Mouse (Mus musculus): Measurements from ENCODE around the gene Celf2. TPM values are rescaled to one million over a fixed set of nuclear protein-coding genes. Genes with fewer than 3 reads are reported as not detected.

Gene Celf2
- polyA plus RNA-seq, 1 experiment from 2014 or later, result 322 TPM

DNA sequence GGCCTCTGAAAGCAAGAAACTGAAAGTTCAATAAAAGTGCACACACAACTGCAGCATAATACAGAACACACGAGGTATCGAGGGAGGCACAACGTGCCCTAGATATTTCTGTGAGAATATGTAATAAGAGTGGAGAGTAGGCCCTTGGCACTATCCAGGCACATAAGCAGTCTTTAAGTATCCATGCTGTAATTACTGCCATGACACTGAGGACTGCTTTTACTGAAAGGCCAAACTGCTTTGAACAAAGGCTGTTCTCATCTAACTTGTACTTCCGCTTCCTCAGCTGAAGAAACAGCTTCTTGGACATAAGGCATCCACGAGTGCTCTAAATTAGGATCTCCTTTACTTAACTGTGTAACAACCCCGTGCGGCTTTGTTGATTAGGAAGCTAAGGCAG, 803.9 kb downstream of the Celf2 start:
- ATAC-seq (replicated peaks), result no peak
- H3K9ac ChIP-seq (replicated peaks), result no peak overlapping the region
- WGBS, result 72% methylated on average over 7 of the region's 7 CpGs
- H3K36me3 ChIP-seq, result no peaks in the 10 kb centered on the region
- 0 out of 2 replicates have a peak overlapping the region, but pooled peaks have one; percentile 24 for H3K27ac ChIP-seq (replicated peaks)
- no peak overlapping the region for H3K4me2 ChIP-seq (replicated peaks)
- H3K4me3 ChIP-seq, result no peak overlapping the region
- peaks cover 43% of the 10 kb centered on the region for H3K4me1 ChIP-seq
- no peaks in the 10 kb centered on the region for H3K27me3 ChIP-seq
- H3K9me3 ChIP-seq, result no peaks in the 10 kb centered on the region

DNA sequence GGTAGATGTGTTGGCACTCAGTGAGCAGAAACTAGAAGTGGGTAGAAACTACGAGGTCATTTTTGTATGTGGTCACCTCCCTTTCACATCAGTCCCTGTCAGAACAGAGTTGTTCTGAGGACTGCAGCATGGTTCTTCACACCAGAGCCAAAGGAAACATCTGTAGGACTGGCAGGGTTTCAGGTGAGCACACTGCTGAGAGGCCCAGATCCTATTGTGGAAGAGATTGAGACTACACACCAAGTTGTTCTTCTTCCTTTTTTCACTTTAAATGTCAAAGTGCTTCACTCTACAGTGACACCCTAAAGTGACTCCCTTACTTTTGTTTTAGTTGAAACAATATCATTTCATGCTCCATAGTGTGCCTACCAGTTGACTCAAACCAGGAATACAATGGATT, 804.6 kb downstream of the Celf2 start:
- H3K9me3 ChIP-seq, result no peaks in the 10 kb centered on the region
- no peak overlapping the region for H3K27ac ChIP-seq (replicated peaks)
- H3K4me3 ChIP-seq, result no peak overlapping the region
- no peaks in the 10 kb centered on the region for H3K36me3 ChIP-seq
- peaks cover 42% of the 10 kb centered on the region for H3K4me1 ChIP-seq
- H3K27me3 ChIP-seq, result no peaks in the 10 kb centered on the region
- 94% methylated on average over 1 of the region's 1 CpGs for WGBS
- no peak overlapping the region for H3K9ac ChIP-seq (replicated peaks)
- no peak overlapping the region for H3K4me2 ChIP-seq (replicated peaks)
- ATAC-seq (replicated peaks), result no peak

- no peaks in the 10 kb centered on the region for H3K27me3 ChIP-seq
- no peak overlapping the region for H3K4me2 ChIP-seq (replicated peaks)
- no peak overlapping the region for H3K4me3 ChIP-seq
- 92% methylated on average over 7 of the region's 7 CpGs for WGBS
- no peak overlapping the region for H3K9ac ChIP-seq (replicated peaks)
- no peaks in the 10 kb centered on the region for H3K9me3 ChIP-seq
- H3K27ac ChIP-seq (replicated peaks), result no peak overlapping the region
- ATAC-seq (replicated peaks), result no peak
- H3K36me3 ChIP-seq, result no peaks in the 10 kb centered on the region
- H3K4me1 ChIP-seq, result peaks cover 42% of the 10 kb centered on the region
Observed at GRCm38 (mm10) chr2:6704342-6704741, 805.0 kb downstream of the Celf2 start.

- Histone ChIP-seq H3K9me3 (no peaks in the 10 kb centered on the region), H3K27ac (replicated peaks) (no peak overlapping the region), H3K27me3 (no peaks in the 10 kb centered on the region), H3K9ac (replicated peaks) (no peak overlapping the region), H3K36me3 (no peaks in the 10 kb centered on the region), H3K4me3 (no peak overlapping the region), H3K4me1 (peaks cover 24% of the 10 kb centered on the region; the same call in 1 of the 2 replicates), H3K4me2 (replicated peaks) (no peak overlapping the region)
- ATAC-seq (replicated peaks), result no peak
- WGBS, result 96% methylated on average over 1 of the region's 1 CpGs
Observed at GRCm38 (mm10) chr2:6696326-6696725, 813.0 kb downstream of the Celf2 start.

DNA sequence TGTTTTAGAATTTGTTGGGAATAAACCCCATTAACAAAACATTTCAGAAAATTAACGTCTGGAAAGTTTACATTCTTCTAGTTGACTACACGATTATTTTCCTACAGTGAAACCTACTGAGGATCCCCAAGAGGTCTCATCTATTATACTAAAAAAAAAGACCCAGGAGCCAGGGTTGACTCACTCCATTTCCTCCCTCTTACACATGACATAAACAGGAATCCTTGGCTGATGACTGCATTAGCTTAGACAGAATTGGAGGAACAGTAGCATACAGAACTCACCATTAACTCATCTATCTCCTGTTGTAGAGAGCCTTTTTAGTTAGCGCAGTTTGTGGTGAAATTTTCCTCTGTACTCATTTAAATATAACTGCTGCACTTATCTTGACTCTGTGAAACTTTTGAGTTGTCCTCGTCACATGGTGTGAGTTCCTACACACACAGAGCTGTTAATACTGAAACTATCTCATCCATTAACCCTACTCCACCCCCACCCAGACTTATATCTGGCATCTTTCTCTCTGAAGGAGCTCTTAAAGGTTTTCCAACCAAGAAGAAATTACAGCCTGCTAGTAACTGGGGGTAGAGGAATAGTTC, 813.9 kb downstream of the Celf2 start:
- Histone ChIP-seq H3K27ac (replicated peaks) (no peak overlapping the region), H3K27me3 (no peaks in the 10 kb centered on the region), H3K4me1 (peaks cover 24% of the 10 kb centered on the region; the same call in 1 of the 2 replicates), H3K9ac (replicated peaks) (no peak overlapping the region), H3K4me2 (replicated peaks) (no peak overlapping the region), H3K4me3 (no peak overlapping the region), H3K36me3 (no peaks in the 10 kb centered on the region), H3K9me3 (no peaks in the 10 kb centered on the region)
- no peak for ATAC-seq (replicated peaks)
- WGBS, result 71% methylated on average over 4 of the region's 4 CpGs

- ATAC-seq (replicated peaks), result no peak
- H3K27ac ChIP-seq (replicated peaks), result no peak overlapping the region
- H3K4me3 ChIP-seq, result no peak overlapping the region
- H3K36me3 ChIP-seq, result no peaks in the 10 kb centered on the region
- no peak overlapping the region for H3K9ac ChIP-seq (replicated peaks)
- H3K4me1 ChIP-seq, result peaks cover 11% of the 10 kb centered on the region; the same call in 1 of the 2 replicates
- no peaks in the 10 kb centered on the region for H3K9me3 ChIP-seq
- no peak overlapping the region for H3K4me2 ChIP-seq (replicated peaks)
- WGBS, result 95% methylated on average over 2 of the region's 2 CpGs
- no peaks in the 10 kb centered on the region for H3K27me3 ChIP-seq
Observed at GRCm38 (mm10) chr2:6689689-6690088, 819.7 kb downstream of the Celf2 start.

GRCm38 (mm10) chr2:6678231-6678630, 831.1 kb downstream of the Celf2 start:
- no peak overlapping the region for H3K4me2 ChIP-seq (replicated peaks)
- H3K27ac ChIP-seq (replicated peaks), result no peak overlapping the region
- H3K4me1 ChIP-seq, result peaks cover 15% of the 10 kb centered on the region; the same call in 1 of the 2 replicates
- H3K36me3 ChIP-seq, result no peaks in the 10 kb centered on the region
- no peak for ATAC-seq (replicated peaks)
- H3K4me3 ChIP-seq, result no peak overlapping the region
- no peaks in the 10 kb centered on the region for H3K27me3 ChIP-seq
- 93% methylated on average over 1 of the region's 1 CpGs for WGBS
- H3K9me3 ChIP-seq, result no peaks in the 10 kb centered on the region
- H3K9ac ChIP-seq (replicated peaks), result no peak overlapping the region

DNA sequence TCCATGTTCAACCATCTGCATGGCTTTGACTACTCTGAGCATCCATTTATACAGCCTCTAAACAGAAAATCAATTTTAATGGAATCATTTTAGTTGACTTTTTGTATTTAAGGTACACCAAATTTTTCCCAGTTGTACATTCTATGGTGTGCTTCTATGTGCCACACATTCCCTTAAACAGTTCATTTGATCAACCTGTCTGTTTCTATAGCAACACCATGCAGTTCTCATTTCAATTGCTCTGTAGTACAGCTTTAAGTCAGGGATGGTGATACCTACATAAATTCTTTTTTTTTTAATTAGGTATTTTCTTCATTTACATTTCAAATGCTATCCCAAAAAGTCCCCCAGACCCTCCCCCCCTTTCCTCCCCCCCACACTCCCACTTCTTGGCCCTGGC, 831.9 kb downstream of the Celf2 start:
- no peaks in the 10 kb centered on the region for H3K9me3 ChIP-seq
- no peak overlapping the region for H3K9ac ChIP-seq (replicated peaks)
- H3K27me3 ChIP-seq, result no peaks in the 10 kb centered on the region
- H3K27ac ChIP-seq (replicated peaks), result no peak overlapping the region
- H3K4me1 ChIP-seq, result peaks cover 15% of the 10 kb centered on the region; the same call in 1 of the 2 replicates
- no peaks in the 10 kb centered on the region for H3K36me3 ChIP-seq
- H3K4me3 ChIP-seq, result no peak overlapping the region
- H3K4me2 ChIP-seq (replicated peaks), result no peak overlapping the region
- no peak for ATAC-seq (replicated peaks)

GRCm38 (mm10) chr2:6674401-6674800, 835.0 kb downstream of the Celf2 start:
- Histone ChIP-seq H3K9ac (replicated peaks) (no peak overlapping the region), H3K27ac (replicated peaks) (no peak overlapping the region), H3K4me1 (peaks cover 21% of the 10 kb centered on the region), H3K4me2 (replicated peaks) (no peak overlapping the region), H3K9me3 (no peaks in the 10 kb centered on the region), H3K27me3 (no peaks in the 10 kb centered on the region), H3K36me3 (no peaks in the 10 kb centered on the region), H3K4me3 (no peak overlapping the region)
- ATAC-seq (replicated peaks), result no peak
- 92% methylated on average over 3 of the region's 3 CpGs for WGBS

- no peak overlapping the region for H3K4me2 ChIP-seq (replicated peaks)
- no peaks in the 10 kb centered on the region for H3K36me3 ChIP-seq
- H3K4me3 ChIP-seq, result no peak overlapping the region
- WGBS, result 95% methylated on average over 3 of the region's 3 CpGs
- peaks cover 29% of the 10 kb centered on the region for H3K4me1 ChIP-seq
- H3K27ac ChIP-seq (replicated peaks), result no peak overlapping the region
- no peaks in the 10 kb centered on the region for H3K27me3 ChIP-seq
- no peak overlapping the region for H3K9ac ChIP-seq (replicated peaks)
- ATAC-seq (replicated peaks), result no peak
- H3K9me3 ChIP-seq, result no peaks in the 10 kb centered on the region
Observed at GRCm38 (mm10) chr2:6673418-6673817, 835.9 kb downstream of the Celf2 start.

DNA sequence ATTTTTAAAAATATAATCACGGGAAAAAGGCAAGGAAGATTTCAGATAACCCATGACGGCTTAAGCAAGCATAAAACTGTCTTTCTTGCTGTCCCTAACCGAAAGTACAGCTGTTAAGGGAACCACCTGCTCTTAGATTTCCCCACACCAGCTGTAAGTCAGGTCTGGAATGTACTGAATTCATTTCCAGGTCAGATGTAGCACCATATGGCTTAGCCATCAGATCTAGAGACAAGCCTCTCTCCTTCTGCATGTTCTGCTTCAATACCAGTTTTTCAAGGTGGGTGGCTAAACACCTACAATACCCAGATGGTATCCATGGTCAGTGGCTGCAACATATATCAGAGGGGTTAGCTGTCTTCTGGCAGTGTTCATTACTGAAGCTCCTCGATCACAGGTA, 841.8 kb downstream of the Celf2 start:
- peak overlapping the region; percentile 41 for H3K27ac ChIP-seq (replicated peaks)
- H3K27me3 ChIP-seq, result no peaks in the 10 kb centered on the region
- H3K9me3 ChIP-seq, result no peaks in the 10 kb centered on the region
- peaks cover 62% of the 10 kb centered on the region for H3K4me1 ChIP-seq
- no peak overlapping the region for H3K4me2 ChIP-seq (replicated peaks)
- no peak; the same call in 1 of the 2 replicates for ATAC-seq (replicated peaks)
- peaks cover 6% of the 10 kb centered on the region; the same call in 1 of the 2 replicates for H3K36me3 ChIP-seq
- H3K4me3 ChIP-seq, result no peak overlapping the region
- WGBS, result 70% methylated on average over 4 of the region's 4 CpGs
- H3K9ac ChIP-seq (replicated peaks), result no peak overlapping the region

GRCm38 (mm10) chr2:6659834-6660233, 849.5 kb downstream of the Celf2 start:
- Histone ChIP-seq H3K36me3 (0 out of 2 replicates have a peak, but pooled peaks cover 2% of the 10 kb centered on the region), H3K4me3 (no peak overlapping the region), H3K4me1 (peaks cover 13% of the 10 kb centered on the region), H3K4me2 (replicated peaks) (no peak overlapping the region), H3K9me3 (no peaks in the 10 kb centered on the region), H3K9ac (replicated peaks) (no peak overlapping the region), H3K27me3 (no peaks in the 10 kb centered on the region), H3K27ac (replicated peaks) (no peak overlapping the region)
- no peak for ATAC-seq (replicated peaks)
- 67% methylated on average over 4 of the region's 4 CpGs for WGBS

GRCm38 (mm10) chr2:6653719-6654118, 855.6 kb downstream of the Celf2 start:
- no peaks in the 10 kb centered on the region for H3K27me3 ChIP-seq
- H3K4me2 ChIP-seq (replicated peaks), result no peak overlapping the region
- H3K36me3 ChIP-seq, result no peaks in the 10 kb centered on the region
- peak; percentile 86 for ATAC-seq (replicated peaks)
- peaks cover 22% of the 10 kb centered on the region for H3K4me1 ChIP-seq
- no peak overlapping the region for H3K9ac ChIP-seq (replicated peaks)
- peak overlapping the region; percentile 47 for H3K27ac ChIP-seq (replicated peaks)
- H3K9me3 ChIP-seq, result no peaks in the 10 kb centered on the region
- WGBS, result 59% methylated on average over 6 of the region's 6 CpGs
- no peak overlapping the region for H3K4me3 ChIP-seq
